Mouse (Mus musculus) right cerebral cortex, postnatal 36 days (tissue): ENCODE measurements around the gene Rgs8.

ENCODE experiments used
- DNase-seq, 2 experiments: peaks; one replicate each; pipeline ENCODE4 v3.0.0; 2022; ENCODE audit warnings: low spot score in 2 of 2, mixed read lengths in 1 of 2

Rgs8 gene

DNA sequence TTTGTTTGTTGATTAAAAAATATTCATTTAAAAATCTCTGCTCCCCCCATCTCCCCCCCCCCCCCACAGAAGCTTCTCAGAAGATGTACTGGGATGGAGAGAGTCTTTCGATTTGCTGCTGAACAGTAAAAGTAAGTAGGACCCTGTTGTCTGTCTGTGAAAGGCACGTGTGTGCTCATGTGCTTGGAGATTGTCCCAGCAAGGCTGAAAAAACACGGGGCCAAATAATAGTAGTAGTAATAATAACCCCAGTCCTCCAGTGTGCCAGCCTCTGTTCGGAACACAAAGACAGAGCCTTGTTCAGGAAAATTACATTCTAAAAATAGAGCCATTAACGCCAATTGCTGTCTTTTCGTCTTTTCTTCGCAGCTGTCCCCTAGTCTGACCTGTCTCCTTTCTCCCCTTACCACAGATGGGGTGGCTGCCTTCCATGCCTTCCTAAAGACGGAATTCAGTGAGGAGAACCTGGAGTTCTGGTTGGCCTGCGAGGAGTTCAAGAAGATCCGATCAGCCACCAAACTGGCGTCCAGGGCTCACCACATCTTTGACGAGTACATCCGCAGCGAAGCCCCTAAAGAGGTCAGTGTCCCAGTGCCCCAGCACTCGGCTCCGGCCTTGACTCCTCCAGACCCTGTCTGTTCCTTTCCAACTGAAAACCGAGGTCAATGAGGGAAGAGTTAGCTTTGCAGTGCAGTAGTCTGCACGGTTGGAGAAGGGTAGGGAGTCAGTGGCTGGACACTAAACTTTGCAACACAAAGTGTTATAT lies 88.9 kb downstream of the Rgs8 start:
- DNase-seq, result no peak

DNA sequence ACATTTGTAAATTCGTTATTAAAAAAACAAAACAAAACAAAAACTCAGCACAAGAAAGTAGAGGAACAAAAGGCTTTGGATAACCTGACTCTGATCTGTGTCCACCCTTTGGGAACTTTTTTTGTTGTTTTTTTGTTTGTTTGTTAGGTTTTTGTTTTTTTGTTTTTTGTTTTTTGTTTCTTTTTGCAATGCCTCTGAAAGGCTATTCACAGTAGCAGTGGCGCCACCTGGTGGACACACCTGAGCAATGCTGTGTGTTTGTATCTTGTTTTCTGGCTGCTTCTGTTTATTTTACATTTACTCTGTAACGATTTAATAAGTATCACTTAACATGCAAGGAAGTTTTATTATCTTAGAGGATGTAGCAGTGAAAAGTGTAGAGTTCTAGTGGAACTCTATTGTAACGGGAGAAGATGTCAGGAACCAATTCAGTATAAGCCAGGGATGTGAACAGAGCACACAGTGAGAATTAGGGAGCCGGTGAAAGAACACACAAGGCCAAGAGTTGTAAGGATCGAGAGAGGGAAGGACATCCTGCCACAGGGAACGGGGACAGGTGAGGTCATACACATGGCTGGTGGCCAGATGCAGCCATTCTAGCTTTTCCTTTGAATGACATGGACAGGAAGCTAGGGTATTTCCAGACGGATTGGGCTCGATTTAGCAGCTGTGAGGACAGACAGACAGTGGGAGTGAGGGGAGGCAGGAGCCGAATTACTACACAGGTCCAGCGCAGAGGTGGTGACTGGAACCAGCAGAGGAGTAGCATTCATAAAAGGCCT lies 89.7 kb downstream of the Rgs8 start:
- DNase-seq, result peak; percentile 45 to 69

DNA sequence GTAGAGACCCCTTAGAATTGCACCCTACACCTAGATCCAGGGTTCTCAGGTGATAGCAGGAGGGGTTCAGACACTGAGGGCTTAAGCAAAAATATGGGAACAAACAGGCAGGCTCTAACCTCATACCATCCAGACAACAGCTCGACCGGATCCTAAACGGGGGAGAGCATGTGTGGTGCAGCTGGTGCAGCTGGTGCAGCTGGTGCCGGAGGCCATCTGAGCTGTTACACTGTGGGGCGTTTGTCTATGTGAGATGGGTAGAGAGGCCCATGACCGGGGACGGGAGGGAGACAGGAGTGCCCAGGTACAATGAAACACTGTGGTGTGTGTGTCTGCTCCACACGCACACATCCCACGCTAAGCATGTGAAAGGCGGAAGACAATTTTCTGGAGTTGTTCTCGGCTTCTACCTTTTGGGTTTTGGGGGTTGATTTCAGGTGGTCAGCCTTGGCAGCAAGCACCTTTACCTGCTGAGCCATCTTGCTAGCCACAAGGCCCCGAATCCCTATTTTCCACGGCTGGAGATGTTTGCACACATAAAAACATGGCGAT lies 93.4 kb downstream of the Rgs8 start:
- no peak for DNase-seq

DNA sequence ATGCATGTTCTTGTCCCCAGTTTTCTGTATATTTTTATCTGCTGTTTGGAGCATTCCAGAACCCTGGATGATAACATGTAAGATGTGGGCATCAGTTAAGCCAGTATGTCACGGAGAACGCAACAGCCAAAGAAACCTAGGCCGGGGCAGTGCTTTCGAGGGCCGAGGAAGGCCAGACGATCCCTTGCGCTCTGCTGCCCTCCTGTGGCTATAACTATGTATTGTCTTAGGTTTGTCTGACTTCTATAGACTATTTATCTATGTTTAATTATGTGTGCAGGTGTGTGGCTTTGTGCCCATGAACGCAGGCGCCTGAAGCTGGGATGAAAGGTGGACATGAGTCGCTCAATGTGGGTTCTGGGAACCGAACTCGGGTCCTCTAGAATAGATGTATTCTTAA lies 93.9 kb downstream of the Rgs8 start:
- DNase-seq, result no peak

DNA sequence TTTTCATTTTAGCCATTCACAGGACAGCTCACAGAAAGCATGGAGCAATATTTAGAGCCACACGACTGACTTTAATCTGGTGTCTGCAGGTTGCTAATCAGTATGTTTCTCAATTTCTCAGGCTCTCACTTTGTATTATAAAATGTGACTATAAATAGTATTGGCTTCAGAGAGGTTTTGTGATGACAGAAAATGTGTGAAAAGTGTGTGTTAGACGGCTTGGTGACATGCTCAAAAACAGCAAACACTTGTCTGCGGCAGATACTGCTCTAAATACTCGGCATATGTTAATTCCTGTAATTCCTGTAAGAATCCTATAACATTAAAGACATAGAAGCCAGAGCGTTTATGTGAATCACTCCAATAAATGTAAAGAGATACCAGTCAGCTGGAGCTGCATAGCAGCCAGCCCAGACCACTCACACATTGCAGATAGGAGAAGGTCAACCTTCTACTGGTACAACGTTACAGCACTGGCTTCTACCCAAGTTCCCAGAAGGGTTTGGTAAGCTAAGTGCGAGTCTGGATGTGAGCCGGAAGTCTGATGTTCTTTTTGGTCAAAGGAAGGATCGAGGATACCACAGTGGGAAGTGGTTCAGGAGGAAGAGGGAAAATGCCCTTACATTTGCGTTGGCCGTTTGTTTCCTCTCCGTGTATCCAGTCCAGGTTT lies 95.2 kb downstream of the Rgs8 start:
- no peak for DNase-seq

DNA sequence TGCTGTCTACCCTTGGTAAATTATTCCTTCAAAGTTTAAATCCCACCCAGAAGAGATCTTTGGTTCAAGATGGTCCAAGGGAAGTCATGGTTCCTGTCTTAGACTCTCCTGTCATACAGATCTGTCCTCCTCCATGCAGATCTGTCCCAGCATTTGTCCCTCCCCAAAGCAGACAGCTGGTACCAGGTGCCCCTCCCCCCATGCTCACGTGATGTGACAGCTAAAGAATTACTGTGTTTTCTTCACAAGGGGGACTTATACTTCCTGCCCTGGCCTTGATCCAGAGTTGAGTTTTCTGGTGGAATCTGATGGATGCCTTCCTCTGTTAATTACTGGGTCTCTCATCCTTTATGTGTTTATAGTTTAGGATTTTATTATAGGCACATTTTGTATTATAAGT lies 95.7 kb downstream of the Rgs8 start:
- DNase-seq, result no peak

DNA sequence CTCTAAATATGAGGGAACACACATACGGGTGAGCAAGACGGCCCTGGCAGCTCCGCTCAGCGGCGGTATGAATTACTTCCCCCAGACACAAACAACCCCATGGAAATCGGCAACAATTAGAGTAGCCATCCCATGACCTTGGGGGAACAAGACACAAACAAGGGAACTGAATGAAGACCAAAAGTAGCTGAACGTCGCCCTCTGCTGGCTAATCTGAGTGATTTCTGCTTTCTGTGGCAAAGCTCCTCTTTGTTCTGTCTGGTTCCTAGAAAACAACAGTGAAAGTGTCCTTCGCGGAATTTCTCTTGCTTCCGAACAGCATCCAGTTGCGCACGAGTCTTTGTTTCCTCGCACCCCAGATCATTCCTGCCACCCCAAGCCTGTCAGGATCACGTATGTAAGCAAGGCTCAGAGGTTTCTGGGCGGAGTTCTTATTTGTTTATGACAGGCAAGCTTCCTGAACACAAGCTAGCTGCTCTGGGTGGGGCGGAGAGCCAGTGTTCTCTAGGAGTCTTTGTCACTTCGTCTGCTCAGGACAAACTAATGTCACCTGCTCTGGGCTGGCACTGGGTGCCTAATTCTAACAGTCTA lies 96.5 kb downstream of the Rgs8 start, which contains the start of gene Rnasel:
Rnasel (plus strand) TSS at position 216 of the 591 bp plus-strand sequence.
- DNase-seq, result no peak
